Mouse (Mus musculus) ES-E14 (cell line): ENCODE data around the gene Cmpk2.

Experiments used
- CHD2 ChIP-seq: IDR thresholded peaks from 2 replicates; pipeline ENCODE4 v1.6.1; 2014; ENCODE audit warnings: mild to moderate bottlenecking, low read depth, low read length, inconsistent platforms
- HCFC1 ChIP-seq: IDR thresholded peaks from 2 replicates; pipeline ENCODE4 v1.6.1; 2012; ENCODE audit warnings: low read length, inconsistent platforms, borderline replicate concordance; ENCODE audit not compliant: insufficient read depth
- MAFK ChIP-seq: IDR thresholded peaks from 2 replicates; pipeline ENCODE4 v1.6.1; 2014; ENCODE audit warnings: mild to moderate bottlenecking, low read depth, low read length, inconsistent platforms; ENCODE audit not compliant: insufficient read depth
- ZC3H11A ChIP-seq: IDR thresholded peaks from 2 replicates; pipeline ENCODE4 v1.6.1; 2012; ENCODE audit warnings: low read depth, mild to moderate bottlenecking, inconsistent platforms, low read length, borderline replicate concordance
- ZNF384 ChIP-seq: IDR thresholded peaks from 2 replicates; pipeline ENCODE4 v1.6.1; 2012; ENCODE audit warnings: low read depth, low read length, inconsistent platforms

- no peak for TF ChIP-seq CHD2
- TF ChIP-seq MAFK, result no peak
- TF ChIP-seq ZC3H11A, result no peak
- TF ChIP-seq ZNF384, result no peak
- TF ChIP-seq HCFC1, result no peak
These were observed 24.5 kb upstream of the Cmpk2 start for GRCm38 (mm10) chr12:26444511-26444910.
